Mouse (Mus musculus) forebrain, postnatal 0 days (tissue): ENCODE measurements at regions not wholly inside any gene's neighbourhood (a gene's known extent, or its start where the extent isn't known, plus 50 kb on each side); places are given as distances from the start of the nearest gene placed in this dataset.
A peak's percentile ranks its signal among the peaks of the same experiment; 100 is the strongest.

ENCODE experiments used
- ATAC-seq: fragments of 200-750 bp; cut with Nextera tagmentation; 2 replicates; pipeline ENCODE4 v1.8.0; 2017; ENCODE audit warnings: mild to moderate bottlenecking, moderate library complexity
- DNase-seq: peaks from one replicate; pipeline ENCODE4 v3.0.0-alpha.2; 2015
- H3K27ac ChIP-seq: fragments of 300-500 bp; sonication (generic); 2 replicates; pipeline ENCODE4 v1.5.1; 2014; ENCODE audit warnings: low read depth, mild to moderate bottlenecking, antibody characterized with exemption, low read length, moderate library complexity, mixed read lengths
- H3K27me3 ChIP-seq: fragments of 300-500 bp; sonication (generic); 2 replicates; pipeline ENCODE4 v1.6.1; 2014; ENCODE audit warnings: mild to moderate bottlenecking, low read length, mixed read lengths; ENCODE audit not compliant: insufficient read depth
- H3K36me3 ChIP-seq: fragments of 300-500 bp; sonication (generic); 2 replicates; pipeline ENCODE4 v1.6.1; 2014; ENCODE audit warnings: mild to moderate bottlenecking, moderate library complexity; ENCODE audit not compliant: insufficient read depth
- H3K4me1 ChIP-seq: fragments of 300-500 bp; sonication (generic); 2 replicates; pipeline ENCODE4 v1.6.1; 2014; ENCODE audit warnings: antibody characterized with exemption; ENCODE audit not compliant: insufficient read depth
- H3K4me2 ChIP-seq: fragments of 300-500 bp; sonication (generic); 2 replicates; pipeline ENCODE4 v1.6.1; 2014; ENCODE audit warnings: low read depth, mild to moderate bottlenecking, moderate library complexity
- H3K4me3 ChIP-seq: fragments of 300-500 bp; sonication (generic); 2 replicates; pipeline ENCODE4 v1.5.1; 2014; ENCODE audit warnings: low read depth, low read length, mixed read lengths
- H3K9ac ChIP-seq: fragments of 300-500 bp; sonication (generic); 2 replicates; pipeline ENCODE4 v1.6.1; 2014; ENCODE audit warnings: mild to moderate bottlenecking
- H3K9me3 ChIP-seq: fragments of 300-500 bp; sonication (generic); 2 replicates; pipeline ENCODE4 v1.6.1; 2016; ENCODE audit warnings: low read length
- CTCF ChIP-seq: sonication (generic); IDR thresholded peaks from 2 replicates; pipeline ENCODE4 v1.5.1; 2016; ENCODE audit warnings: antibody characterized with exemption, control low read depth, low read depth
- WGBS: fragments of 180-500 bp; shearing (Covaris S2); extraction: QIAGEN DNeasy Blood & Tissue Kit; methylation state at CpG from one replicate; pipeline ENCODE4 v1.1.7; 2014; 5-methylcytosine and 5-hydroxymethylcytosine counted together

DNA sequence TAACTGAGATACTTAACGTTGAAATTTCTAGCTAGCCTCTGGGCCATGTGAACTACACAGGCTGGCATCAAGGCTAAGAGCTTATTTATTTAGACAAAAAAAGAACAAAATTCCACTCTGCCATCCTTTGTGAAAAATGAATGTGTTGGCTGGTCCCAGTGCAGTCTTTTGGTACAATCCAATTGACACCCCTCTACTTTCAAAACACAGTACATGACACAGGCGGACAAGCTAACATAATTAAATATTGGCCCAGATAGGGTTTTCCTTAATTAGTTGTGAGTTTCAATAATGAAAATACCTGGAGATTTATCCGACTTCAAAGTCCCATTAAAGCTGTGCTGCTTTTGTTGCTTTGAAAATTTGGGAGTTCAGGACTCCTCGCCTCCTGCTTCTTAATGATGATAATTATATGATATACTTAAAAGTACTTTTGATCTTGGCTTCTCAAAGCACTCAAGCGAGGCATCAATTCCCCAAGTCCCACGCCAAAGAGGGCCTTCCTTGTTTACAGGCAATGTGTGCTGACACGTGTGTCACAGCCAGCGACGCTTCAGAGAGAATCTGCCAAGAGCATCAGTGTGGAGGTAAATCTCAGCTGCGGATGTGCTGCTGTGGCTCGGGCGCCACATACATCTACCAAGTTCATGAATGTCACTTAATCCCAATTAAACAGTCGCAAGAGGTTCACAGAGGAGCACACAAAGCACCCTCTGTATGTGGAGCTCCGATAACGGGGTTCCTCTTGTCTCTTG is 429.5 kb upstream of the Fam92a start:
- DNase-seq = no peak
- no peak for TF ChIP-seq CTCF
- ATAC-seq = no peak
- Histone ChIP-seq H3K4me3 (no peak overlapping the region), H3K9me3 (no peaks in the 10 kb centered on the region), H3K36me3 (no peaks in the 10 kb centered on the region), H3K27me3 (no peaks in the 10 kb centered on the region), H3K4me1 (no peaks in the 10 kb centered on the region; the same call in 1 of the 2 replicates), H3K4me2 (no peak overlapping the region), H3K9ac (no peak overlapping the region), H3K27ac (no peak overlapping the region)
- WGBS = 36% methylated on average over 15 of the region's 15 CpGs

DNA sequence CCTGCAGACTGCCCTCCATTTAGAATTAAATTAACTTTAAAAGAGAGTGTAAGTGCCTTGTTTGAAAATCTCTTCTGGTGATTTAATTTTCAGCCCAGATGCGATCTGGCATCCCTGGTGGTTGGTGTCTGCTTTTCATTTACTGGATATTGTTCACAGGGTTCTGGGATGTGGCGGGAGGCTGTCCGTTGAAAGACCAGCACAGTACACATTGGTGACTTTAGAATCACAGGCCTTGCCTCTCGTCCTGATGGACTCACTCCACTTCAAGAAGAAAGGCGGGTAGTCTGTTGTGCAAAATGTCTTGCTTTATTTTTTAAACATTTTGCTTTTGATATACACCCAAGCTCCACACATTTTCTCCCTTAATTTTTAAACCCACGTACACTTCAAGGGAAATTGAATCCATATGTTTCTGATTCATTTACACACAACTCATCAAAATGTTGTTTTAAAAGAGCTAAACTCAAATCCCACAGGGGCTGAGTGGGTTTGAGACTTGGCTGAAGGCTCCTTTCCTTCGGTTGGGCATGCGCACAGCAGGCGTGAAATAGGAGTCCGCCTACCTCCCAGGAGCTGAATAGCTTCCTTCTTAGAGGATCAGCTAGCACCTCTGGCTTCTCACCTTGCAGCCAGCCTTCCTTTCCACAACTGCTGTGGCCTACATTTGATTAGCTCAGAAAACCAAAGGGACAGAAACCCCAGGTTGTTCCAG is 424.1 kb upstream of the Fam92a start:
- no peak for TF ChIP-seq CTCF
- Histone ChIP-seq H3K36me3 (no peaks in the 10 kb centered on the region), H3K9ac (no peak overlapping the region), H3K4me2 (no peak overlapping the region), H3K9me3 (no peaks in the 10 kb centered on the region), H3K27me3 (no peaks in the 10 kb centered on the region), H3K27ac (no peak overlapping the region), H3K4me3 (no peak overlapping the region), H3K4me1 (no peaks in the 10 kb centered on the region; the same call in 1 of the 2 replicates)
- ATAC-seq = no peak
- DNase-seq = no peak
- WGBS = 72% methylated on average over 10 of the region's 10 CpGs

DNA sequence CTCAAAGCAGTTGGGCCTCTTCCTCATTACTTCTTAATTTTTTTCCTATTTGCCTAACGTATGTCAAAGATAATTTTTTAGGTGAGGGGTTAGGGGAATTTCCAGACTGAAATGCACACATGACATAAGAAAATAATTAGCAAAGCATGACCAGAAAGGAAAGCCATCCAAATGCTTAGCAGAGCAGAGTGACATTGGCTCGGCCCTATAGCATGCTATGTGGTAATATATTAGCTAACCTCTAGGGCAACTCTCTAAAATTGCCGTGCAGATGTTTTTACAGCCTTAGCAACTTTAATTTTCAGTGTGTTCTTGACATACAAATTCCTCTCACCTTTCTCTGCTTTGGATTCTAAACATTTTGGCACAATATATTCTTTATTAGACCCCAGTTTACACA is 421.2 kb upstream of the Fam92a start:
- Histone ChIP-seq H3K27me3 (no peaks in the 10 kb centered on the region), H3K9ac (no peak overlapping the region), H3K27ac (no peak overlapping the region), H3K4me2 (no peak overlapping the region), H3K4me1 (no peaks in the 10 kb centered on the region), H3K9me3 (no peaks in the 10 kb centered on the region), H3K4me3 (no peak overlapping the region), H3K36me3 (no peaks in the 10 kb centered on the region)
- DNase-seq (no peak), ATAC-seq (no peak)
- no peak for TF ChIP-seq CTCF
- WGBS = 72% methylated on average over 3 of the region's 3 CpGs

GRCm38 (mm10) chr4:12578102-12578501 is 406.3 kb upstream of the Fam92a start:
- no peak overlapping the region for H3K4me2 ChIP-seq
- DNase-seq = no peak
- WGBS = 84% methylated on average over 4 of the region's 4 CpGs
- no peaks in the 10 kb centered on the region for H3K4me1 ChIP-seq
- H3K9me3 ChIP-seq = no peaks in the 10 kb centered on the region
- ATAC-seq = no peak
- H3K9ac ChIP-seq = no peak overlapping the region
- H3K27me3 ChIP-seq = no peaks in the 10 kb centered on the region
- TF ChIP-seq CTCF = no peak
- no peaks in the 10 kb centered on the region for H3K36me3 ChIP-seq
- no peak overlapping the region for H3K27ac ChIP-seq
- no peak overlapping the region for H3K4me3 ChIP-seq

DNA sequence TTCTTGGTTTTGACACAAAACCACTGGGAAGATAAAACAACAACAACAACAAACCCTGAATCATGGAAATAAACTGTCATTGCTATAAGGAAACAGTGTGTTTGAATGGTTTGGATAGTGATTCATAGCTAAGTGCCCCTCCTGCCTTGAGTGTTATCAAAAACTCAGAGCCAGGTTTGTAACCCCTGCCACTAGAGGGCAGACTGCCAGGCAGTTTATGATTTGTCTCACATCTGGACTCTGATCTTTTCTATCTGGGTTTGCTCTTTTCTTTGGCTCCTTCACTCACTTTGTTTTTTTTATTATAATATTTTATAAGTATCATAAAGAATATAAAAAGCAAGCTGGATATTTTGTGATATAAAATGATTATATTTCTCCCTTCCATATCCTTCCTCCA is 400.1 kb upstream of the Fam92a start:
- H3K27ac ChIP-seq = no peak overlapping the region
- H3K9ac ChIP-seq = no peak overlapping the region
- H3K4me2 ChIP-seq = no peak overlapping the region
- no peaks in the 10 kb centered on the region for H3K36me3 ChIP-seq
- H3K27me3 ChIP-seq = no peaks in the 10 kb centered on the region
- TF ChIP-seq CTCF = peak; percentile 29
- no peaks in the 10 kb centered on the region for H3K4me1 ChIP-seq
- DNase-seq (no peak), ATAC-seq (no peak)
- H3K9me3 ChIP-seq = no peaks in the 10 kb centered on the region
- no peak overlapping the region for H3K4me3 ChIP-seq

DNA sequence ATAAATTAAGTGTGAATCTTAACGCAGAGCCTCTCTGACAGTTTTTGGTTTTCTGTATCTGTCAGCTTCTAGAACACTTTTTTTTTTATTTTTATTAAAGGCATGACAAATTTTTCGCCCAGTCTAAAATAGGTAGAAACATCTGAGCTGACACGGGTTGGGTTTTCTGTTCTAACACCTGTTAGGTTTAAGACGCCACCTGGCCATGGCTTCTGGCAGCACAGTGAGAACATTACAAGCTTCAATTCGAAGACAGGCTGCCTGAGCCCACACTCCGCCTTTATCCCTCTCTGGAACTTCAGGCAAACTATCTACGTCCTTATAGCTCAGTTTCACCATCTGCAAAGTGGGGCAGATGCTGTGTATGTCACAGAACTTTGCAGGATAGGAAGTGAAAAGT is 398.9 kb upstream of the Fam92a start:
- Histone ChIP-seq H3K4me1 (no peaks in the 10 kb centered on the region), H3K4me3 (no peak overlapping the region), H3K27me3 (no peaks in the 10 kb centered on the region), H3K27ac (no peak overlapping the region), H3K9me3 (no peaks in the 10 kb centered on the region), H3K4me2 (no peak overlapping the region), H3K36me3 (no peaks in the 10 kb centered on the region), H3K9ac (no peak overlapping the region)
- no peak for TF ChIP-seq CTCF
- ATAC-seq (no peak), DNase-seq (no peak)
- WGBS = 82% methylated on average over 7 of the region's 7 CpGs

GRCm38 (mm10) chr4:12567643-12568042 is 395.8 kb upstream of the Fam92a start:
- no peak for ATAC-seq

More at GRCm38 (mm10) chr4:12567643-12568042, 395.8 kb upstream of the Fam92a start:
- no peak overlapping the region for H3K27ac ChIP-seq
- TF ChIP-seq CTCF = no peak
- no peaks in the 10 kb centered on the region for H3K27me3 ChIP-seq
- WGBS = 16% methylated on average over 5 of the region's 5 CpGs
- no peak overlapping the region for H3K4me3 ChIP-seq
- DNase-seq = no peak
- no peak overlapping the region for H3K9ac ChIP-seq
- no peaks in the 10 kb centered on the region for H3K4me1 ChIP-seq
- no peaks in the 10 kb centered on the region for H3K36me3 ChIP-seq
- no peaks in the 10 kb centered on the region for H3K9me3 ChIP-seq
- H3K4me2 ChIP-seq = no peak overlapping the region
